Mouse (Mus musculus): Measurements from ENCODE around the gene Tbx3.

DNA sequence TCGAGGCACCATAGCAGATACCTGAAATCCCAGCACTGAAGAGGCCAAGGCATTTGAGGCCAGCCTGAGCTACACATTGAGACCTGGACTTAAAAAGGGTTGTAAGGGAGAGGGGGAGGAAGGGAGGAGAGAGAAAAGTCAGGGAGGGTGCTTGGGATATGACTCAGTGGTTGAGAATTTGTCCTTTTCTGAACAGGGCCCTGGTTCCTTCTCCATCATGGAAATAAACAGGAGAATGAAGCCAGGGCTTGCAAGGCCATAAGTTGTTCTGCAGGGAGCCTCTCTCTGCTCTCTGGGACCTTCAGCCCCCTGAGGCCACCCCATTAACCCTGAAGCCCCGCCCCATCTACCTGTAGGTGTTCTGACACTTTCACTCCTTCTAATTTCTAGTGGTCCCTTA is 23.5 kb upstream of the Tbx3 start:
- TF ChIP-seq CTCF (IDR thresholded peaks at IDR 0.05; ENCODE audit: low read depth), result no peak
- no peak for TF ChIP-seq EP300 (IDR thresholded peaks at IDR 0.05; ENCODE audit: low read depth)

Data from heart, postnatal 0 days (tissue).